Mouse (Mus musculus) heart, adult 2 months (tissue): ENCODE results near the gene Grin2a.

ENCODE experiments used
- CTCF ChIP-seq: fragments of 200-600 bp; IDR thresholded peaks from 2 replicates; pipeline ENCODE4 v1.8.1; 2022; ENCODE audit warnings: antibody characterized with exemption, mild to moderate bottlenecking, moderate library complexity
- EP300 ChIP-seq: fragments of 200-500 bp; IDR thresholded peaks from 2 replicates; pipeline ENCODE4 v1.6.1; 2011; ENCODE audit warnings: low read depth, low read length, control low read depth; ENCODE audit not compliant: insufficient read depth
- POLR2A ChIP-seq: fragments of 200-500 bp; IDR thresholded peaks from 2 replicates; pipeline ENCODE4 v1.6.1; 2011; ENCODE audit warnings: mild to moderate bottlenecking, low read depth, low read length, control low read depth; ENCODE audit not compliant: insufficient read depth

DNA sequence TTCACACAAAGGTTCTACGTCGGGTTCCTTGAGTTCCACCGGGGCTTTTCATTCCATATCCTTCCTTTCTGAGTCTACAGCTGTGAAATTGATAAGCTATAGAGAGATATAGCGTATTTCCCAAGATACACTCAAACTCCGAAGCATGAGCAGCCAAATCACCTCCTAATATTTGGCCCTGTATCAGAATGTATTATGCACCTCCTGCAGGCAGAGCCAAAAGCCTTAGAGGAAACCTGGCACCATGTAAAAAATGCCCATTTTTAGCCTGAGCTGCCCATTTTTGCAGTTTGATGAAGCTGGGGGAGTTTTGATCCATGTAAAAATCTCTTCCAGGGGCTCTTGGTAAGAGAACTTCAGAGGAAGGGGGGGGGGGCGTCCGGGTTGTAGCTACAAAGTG lies 54.6 kb downstream of the Grin2a start:
- TF ChIP-seq POLR2A (no peak), CTCF (no peak), EP300 (no peak)
